Mouse (Mus musculus) lung, postnatal 10 days (tissue): ENCODE measurements at regions not wholly inside any gene's neighbourhood (a gene's known extent, or its start where the extent isn't known, plus 50 kb on each side); places are given as distances from the start of the nearest gene placed in this dataset.

Source experiments
- DNase-seq: peaks from one replicate; pipeline ENCODE4 v3.0.0; 2021

DNA sequence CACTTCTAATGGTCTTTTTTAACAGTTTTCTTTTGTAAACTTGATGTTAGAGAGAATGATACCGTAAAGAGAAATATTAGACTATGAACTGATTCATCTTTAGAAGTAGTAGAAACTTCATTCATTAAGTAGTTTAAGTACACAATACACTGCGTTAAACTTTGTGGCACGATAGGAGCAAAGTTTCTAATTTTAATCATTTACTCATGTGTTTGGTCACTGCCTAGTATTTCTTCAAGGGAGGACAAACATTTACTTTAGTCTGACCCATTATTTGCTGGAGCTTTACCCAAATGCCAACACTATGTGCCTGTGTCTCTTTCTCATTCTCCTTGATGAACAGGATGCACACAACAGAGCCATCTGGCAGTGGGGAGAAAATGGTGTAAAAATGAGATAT lies 200.6 kb downstream of the Chm start:
- DNase-seq, result no peak

- DNase-seq, result no peak
Observed at GRCm38 (mm10) chrX:112984073-112984472, 201.2 kb downstream of the Chm start.

DNA sequence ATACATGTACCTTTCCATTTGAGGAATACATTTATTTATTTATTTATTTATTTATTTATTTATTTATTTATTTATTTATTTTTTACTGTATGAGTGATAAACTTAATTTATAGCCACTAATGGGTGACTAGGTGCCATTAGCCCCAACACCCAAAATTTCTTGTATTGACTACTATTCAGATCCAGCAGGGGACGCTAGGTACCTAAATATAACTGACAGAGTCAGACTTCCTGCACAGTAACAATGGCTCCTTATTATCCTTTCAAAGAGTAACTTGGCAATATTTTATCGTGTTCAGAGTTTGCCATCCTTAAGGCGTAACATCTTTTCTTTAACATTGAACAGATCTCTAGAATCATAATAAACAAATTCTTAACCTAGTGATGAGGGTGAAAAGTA lies 206.7 kb downstream of the Chm start:
- peak; percentile 23 for DNase-seq

GRCm38 (mm10) chrX:112964093-112964492 lies 221.2 kb downstream of the Chm start:
- no peak for DNase-seq

GRCm38 (mm10) chrX:112949792-112950191 lies 235.5 kb downstream of the Chm start:
- peak; percentile 2 for DNase-seq

DNA sequence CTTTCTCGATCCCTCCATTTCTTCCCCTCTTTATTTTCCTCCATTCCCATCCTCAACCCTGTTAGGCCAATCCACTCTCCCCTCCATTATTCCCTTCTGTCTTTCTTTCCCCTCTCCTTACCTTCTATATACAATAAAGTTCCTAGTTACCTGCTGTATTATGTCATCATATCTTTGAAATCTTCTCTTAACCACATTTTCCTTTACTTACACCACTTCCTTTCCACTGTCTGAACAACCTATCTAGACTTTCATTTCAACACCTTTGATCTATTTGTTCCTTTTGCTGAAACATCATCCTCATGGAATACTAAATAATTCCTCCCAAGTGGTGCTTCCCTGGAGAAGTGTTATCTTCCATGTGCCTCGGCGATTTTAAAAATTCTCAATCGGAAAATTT lies 237.8 kb downstream of the Chm start:
- DNase-seq, result no peak

DNA sequence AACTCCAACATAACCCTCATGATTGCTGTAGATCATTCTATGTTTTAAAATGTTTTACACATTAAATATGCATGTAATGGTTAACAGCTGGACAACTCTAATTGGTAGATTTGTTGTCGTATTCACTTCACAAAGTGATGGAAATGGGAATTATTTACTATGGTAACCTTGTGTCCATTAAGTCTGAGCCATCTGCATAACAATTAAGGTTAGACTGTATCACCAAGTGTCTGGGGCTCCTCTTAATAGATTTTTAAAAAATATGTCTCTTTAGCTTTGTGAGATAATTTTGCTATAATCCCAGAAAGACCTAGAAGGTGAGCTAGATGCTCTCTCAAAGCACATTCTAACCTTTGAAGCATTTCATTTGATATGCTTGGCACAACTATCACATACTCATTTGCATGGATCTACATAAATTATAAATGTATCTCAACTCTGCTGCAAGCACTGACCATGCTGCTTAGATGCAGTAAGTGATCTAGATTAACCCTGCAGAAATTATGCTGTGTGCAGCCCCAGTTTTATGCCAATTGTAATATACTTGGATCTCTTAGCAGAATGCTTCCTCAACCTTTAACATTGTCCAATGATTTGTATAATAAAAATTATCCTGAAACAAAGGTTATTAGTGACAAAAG lies 227.2 kb upstream of the Pof1b start:
- DNase-seq, result no peak

DNA sequence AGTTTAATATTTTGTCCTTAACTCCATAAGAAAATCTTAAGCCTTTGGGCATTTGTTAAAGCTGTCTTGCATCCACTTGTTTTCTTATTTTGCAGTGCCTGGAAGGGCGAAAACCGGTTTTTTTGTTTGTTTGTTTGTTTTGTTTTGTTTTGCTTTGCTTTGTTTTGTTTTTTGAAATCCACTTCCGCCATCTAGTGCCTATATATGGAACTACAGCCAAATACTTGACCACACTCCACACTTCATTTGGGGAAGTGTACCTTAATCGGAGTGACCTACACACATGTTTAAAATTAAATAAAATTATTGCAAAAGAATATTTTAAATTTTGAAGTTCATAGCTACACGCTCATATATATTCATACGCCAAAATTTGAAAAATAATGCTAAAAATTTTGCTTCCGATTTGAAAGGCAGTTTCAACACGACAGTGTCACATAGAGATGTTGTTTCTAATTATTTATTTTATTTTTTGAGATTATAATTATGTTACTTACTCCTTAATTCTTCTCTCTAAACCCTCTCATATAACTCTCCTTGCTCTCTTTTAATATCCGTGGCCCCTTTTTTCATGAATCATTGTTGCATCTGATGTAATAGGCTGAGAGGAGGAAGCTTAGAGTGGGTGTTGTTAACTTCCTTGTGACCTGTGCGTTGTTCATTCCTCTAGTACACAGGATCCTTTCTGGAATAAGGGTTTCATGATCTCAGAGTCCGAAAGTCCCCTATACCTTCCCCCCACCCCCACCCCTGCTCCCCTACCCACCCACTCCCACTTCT lies 205.4 kb upstream of the Pof1b start:
- peak; percentile 6 for DNase-seq

- DNase-seq, result no peak
Observed at GRCm38 (mm10) chrX:112886539-112886938, 188.1 kb upstream of the Pof1b start.
